Mouse (Mus musculus): Measurements from ENCODE around the gene Wdr74.

- TF ChIP-seq POLR2A (IDR thresholded peaks at IDR 0.05; ENCODE audit: low read depth, low read length) (no peak), KAT2A (IDR thresholded peaks at IDR 0.05; ENCODE audit: insufficient replicate concordance, low read length) (no peak), ZMIZ1 (IDR thresholded peaks at IDR 0.05; ENCODE audit: low read depth, low read length) (no peak), ZNF384 (IDR thresholded peaks at IDR 0.05; ENCODE audit: low read depth, low read length) (peak; percentile 56), CTCF (conservative IDR thresholded peaks at IDR 0.05 in 1 of 2, IDR thresholded peaks at IDR 0.05 in 1 of 2; ENCODE audit: low read depth in 2 of 2, low read length in 2 of 2) (no peak), ELF1 (IDR thresholded peaks at IDR 0.05; ENCODE audit: low read depth, low read length) (no peak), RAD21 (IDR thresholded peaks at IDR 0.05; ENCODE audit: low read depth, low read length) (no peak), ZC3H11A (IDR thresholded peaks at IDR 0.05; ENCODE audit: low read depth, low read length) (no peak), EP300 (IDR thresholded peaks at IDR 0.05; ENCODE audit: low read length) (no peak), HCFC1 (IDR thresholded peaks at IDR 0.05; ENCODE audit: low read depth, low read length) (no peak), TCF12 (IDR thresholded peaks at IDR 0.05; ENCODE audit: low read depth, low read length) (no peak), TBP (conservative IDR thresholded peaks at IDR 0.05; ENCODE audit: low read depth, low read length) (no peak), USF1 (IDR thresholded peaks at IDR 0.05; ENCODE audit: low read depth, low read length) (no peak)
Observed at GRCm38 (mm10) chr19:8788521-8788920, 52.9 kb downstream of the Wdr74 start.
